Mouse (Mus musculus) liver, embryonic 14.5 days (tissue): ENCODE results near the gene Dcaf7.

Experiments
- CTCF ChIP-seq: IDR thresholded peaks from 2 replicates; pipeline ENCODE4 v1.5.1; 2016; ENCODE audit warnings: antibody characterized with exemption, low read depth, control low read depth
- EP300 ChIP-seq: IDR thresholded peaks from 2 replicates; pipeline ENCODE4 v1.6.1; 2016; ENCODE audit warnings: antibody characterized with exemption, low read depth

DNA sequence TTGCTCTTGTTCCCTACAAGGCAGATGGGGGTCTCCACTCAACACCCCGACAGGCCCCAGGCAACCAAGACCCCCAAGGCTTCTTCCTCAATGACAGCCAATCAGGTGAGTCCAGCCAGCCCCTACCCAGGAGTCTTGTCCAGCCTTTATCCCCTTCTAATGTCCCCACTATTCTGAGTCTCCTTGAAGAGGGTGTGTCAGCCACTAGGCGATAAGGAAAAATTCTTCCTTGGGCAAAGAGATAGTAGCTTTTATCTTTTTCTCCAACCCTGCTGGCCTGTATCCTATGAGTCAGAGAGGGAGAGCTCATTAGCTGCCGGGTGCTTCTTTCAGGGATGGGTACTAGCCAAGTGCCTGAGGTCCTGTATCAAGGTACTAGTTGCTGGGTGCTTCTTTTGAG lies 10.9 kb upstream of the Dcaf7 start:
- no peak for TF ChIP-seq CTCF
- TF ChIP-seq EP300, result no peak; the same call in none of the 2 replicates
